Mouse (Mus musculus): ENCODE results near the gene Tbc1d19. TPM values are rescaled to one million over a fixed set of nuclear protein-coding genes. Genes with fewer than 3 reads are reported as not detected.

Gene Tbc1d19
- polyA plus RNA-seq, 2 experiments = 36.1 to 49.0 TPM

DNA sequence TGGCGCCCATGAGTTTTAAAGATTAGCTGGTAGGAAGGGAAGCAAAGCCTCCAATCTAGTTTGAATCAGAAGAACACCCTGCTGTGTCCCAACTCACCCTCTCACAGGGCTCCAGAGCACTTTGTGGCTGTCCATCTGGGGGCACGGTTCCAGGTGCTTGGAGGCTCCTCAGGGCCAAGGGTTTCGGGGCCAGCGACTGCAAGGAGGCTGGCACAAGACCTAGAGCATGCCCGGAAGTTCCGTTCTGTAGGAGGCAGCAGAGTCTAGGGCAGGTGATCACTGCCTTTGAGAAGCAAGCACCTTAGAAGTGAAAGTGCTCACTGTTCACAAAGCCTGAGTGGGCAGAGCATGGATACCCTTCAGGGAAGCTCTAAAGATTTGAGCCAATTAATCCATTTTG is 120.4 kb downstream of the Tbc1d19 start:
- H3K4me3 ChIP-seq (replicated peaks; ENCODE audit: low read length) = no peak overlapping the region
- DNase-seq (ENCODE audit: low spot score) = no peak
- H3K36me3 ChIP-seq (ENCODE audit: control insufficient read depth, insufficient read depth, low read length) = no peaks in the 10 kb centered on the region
- no peak overlapping the region for H3K9ac ChIP-seq (ENCODE audit: low read depth, low read length, severe bottlenecking)
- no peak for ATAC-seq (ENCODE audit: low FRiP score, low read depth)
- H3K27me3 ChIP-seq (ENCODE audit: control insufficient read depth, insufficient read depth, low read length) = no peaks in the 10 kb centered on the region
- H3K27ac ChIP-seq (replicated peaks; ENCODE audit: low read depth, low read length) = no peak overlapping the region
- no peaks in the 10 kb centered on the region for H3K9me3 ChIP-seq (ENCODE audit: control insufficient read depth, low read length)
- H3K4me1 ChIP-seq (ENCODE audit: control insufficient read depth, insufficient read depth, low read length) = no peaks in the 10 kb centered on the region
- WGBS = 81% methylated on average over 6 of the region's 6 CpGs
- H3K4me2 ChIP-seq (replicated peaks; ENCODE audit: low read depth, low read length, severe bottlenecking) = no peak overlapping the region
- no peak for TF ChIP-seq POLR2A (IDR thresholded peaks at IDR 0.05; ENCODE audit: borderline replicate concordance, extremely low read depth, insufficient read depth, insufficient read length)

DNA sequence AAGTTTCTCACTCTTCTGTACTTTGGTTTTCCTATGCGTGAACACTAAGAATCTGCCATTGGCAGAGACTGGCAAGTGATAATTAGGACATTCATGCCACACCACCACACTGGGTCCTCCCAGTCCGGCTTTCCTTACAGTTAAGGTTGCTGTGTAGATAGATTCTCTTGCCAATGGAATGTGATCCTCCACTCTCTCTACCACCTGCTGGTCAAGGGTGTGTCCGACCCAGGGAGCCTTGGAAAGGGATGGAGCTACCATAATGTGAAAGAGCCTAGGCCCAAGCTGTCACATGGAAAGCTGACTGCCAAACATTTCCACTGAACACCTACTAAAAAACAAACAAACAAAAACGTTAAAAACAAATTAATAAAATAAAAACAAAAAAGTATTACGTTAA is 121.6 kb downstream of the Tbc1d19 start:
- TF ChIP-seq POLR2A (IDR thresholded peaks at IDR 0.05; ENCODE audit: borderline replicate concordance, extremely low read depth, insufficient read depth, insufficient read length) = no peak
- ATAC-seq (ENCODE audit: low FRiP score, low read depth) (no peak), DNase-seq (ENCODE audit: low spot score) (no peak)
- Histone ChIP-seq H3K4me2 (replicated peaks; ENCODE audit: low read depth, low read length, severe bottlenecking) (no peak overlapping the region), H3K4me1 (ENCODE audit: control insufficient read depth, insufficient read depth, low read length) (no peaks in the 10 kb centered on the region), H3K27me3 (ENCODE audit: control insufficient read depth, insufficient read depth, low read length) (no peaks in the 10 kb centered on the region), H3K27ac (replicated peaks; ENCODE audit: low read depth, low read length) (no peak overlapping the region), H3K36me3 (ENCODE audit: control insufficient read depth, insufficient read depth, low read length) (no peaks in the 10 kb centered on the region), H3K9ac (ENCODE audit: low read depth, low read length, severe bottlenecking) (no peak overlapping the region), H3K4me3 (replicated peaks; ENCODE audit: low read length) (no peak overlapping the region), H3K9me3 (ENCODE audit: control insufficient read depth, low read length) (no peaks in the 10 kb centered on the region)
- WGBS = 74% methylated on average over 5 of the region's 5 CpGs

- Histone ChIP-seq H3K9ac (ENCODE audit: low read depth, low read length, severe bottlenecking) (no peak overlapping the region), H3K4me1 (ENCODE audit: control insufficient read depth, insufficient read depth, low read length) (no peaks in the 10 kb centered on the region), H3K36me3 (ENCODE audit: control insufficient read depth, insufficient read depth, low read length) (no peaks in the 10 kb centered on the region), H3K9me3 (ENCODE audit: control insufficient read depth, low read length) (no peaks in the 10 kb centered on the region), H3K4me2 (replicated peaks; ENCODE audit: low read depth, low read length, severe bottlenecking) (no peak overlapping the region), H3K27me3 (ENCODE audit: control insufficient read depth, insufficient read depth, low read length) (no peaks in the 10 kb centered on the region), H3K4me3 (replicated peaks; ENCODE audit: low read length) (no peak overlapping the region), H3K27ac (replicated peaks; ENCODE audit: low read depth, low read length) (no peak overlapping the region)
- peak; percentile 44; the same call in 1 of the 2 replicates for ATAC-seq (ENCODE audit: low FRiP score, low read depth)
- WGBS = 57% methylated on average over 7 of the region's 7 CpGs
- peak; percentile 74 for DNase-seq (ENCODE audit: low spot score)
- no peak for TF ChIP-seq POLR2A (IDR thresholded peaks at IDR 0.05; ENCODE audit: borderline replicate concordance, extremely low read depth, insufficient read depth, insufficient read length)
Measured at GRCm38 (mm10) chr5:53933628-53934027, 124.2 kb downstream of the Tbc1d19 start.

- H3K9ac ChIP-seq (ENCODE audit: low read depth, low read length, severe bottlenecking) = no peak overlapping the region
- ATAC-seq (ENCODE audit: low FRiP score, low read depth) (no peak), DNase-seq (ENCODE audit: low spot score) (no peak)
- no peak overlapping the region for H3K4me2 ChIP-seq (replicated peaks; ENCODE audit: low read depth, low read length, severe bottlenecking)
- H3K4me1 ChIP-seq (ENCODE audit: control insufficient read depth, insufficient read depth, low read length) = no peaks in the 10 kb centered on the region
- no peaks in the 10 kb centered on the region for H3K27me3 ChIP-seq (ENCODE audit: control insufficient read depth, insufficient read depth, low read length)
- H3K36me3 ChIP-seq (ENCODE audit: control insufficient read depth, insufficient read depth, low read length) = no peaks in the 10 kb centered on the region
- no peak overlapping the region for H3K27ac ChIP-seq (replicated peaks; ENCODE audit: low read depth, low read length)
- no peak overlapping the region for H3K4me3 ChIP-seq (replicated peaks; ENCODE audit: low read length)
- WGBS = 96% methylated on average over 2 of the region's 2 CpGs
- no peaks in the 10 kb centered on the region for H3K9me3 ChIP-seq (ENCODE audit: control insufficient read depth, low read length)
- no peak for TF ChIP-seq POLR2A (IDR thresholded peaks at IDR 0.05; ENCODE audit: borderline replicate concordance, extremely low read depth, insufficient read depth, insufficient read length)
Measured at GRCm38 (mm10) chr5:53934040-53934439, 124.6 kb downstream of the Tbc1d19 start.

- ATAC-seq (ENCODE audit: low FRiP score, low read depth) (no peak), DNase-seq (ENCODE audit: low spot score) (no peak)
- no peaks in the 10 kb centered on the region for H3K36me3 ChIP-seq (ENCODE audit: control insufficient read depth, insufficient read depth, low read length)
- TF ChIP-seq POLR2A (IDR thresholded peaks at IDR 0.05; ENCODE audit: borderline replicate concordance, extremely low read depth, insufficient read depth, insufficient read length) = no peak
- no peak overlapping the region for H3K27ac ChIP-seq (replicated peaks; ENCODE audit: low read depth, low read length)
- H3K27me3 ChIP-seq (ENCODE audit: control insufficient read depth, insufficient read depth, low read length) = no peaks in the 10 kb centered on the region
- H3K9me3 ChIP-seq (ENCODE audit: control insufficient read depth, low read length) = no peaks in the 10 kb centered on the region
- no peaks in the 10 kb centered on the region for H3K4me1 ChIP-seq (ENCODE audit: control insufficient read depth, insufficient read depth, low read length)
- no peak overlapping the region for H3K4me2 ChIP-seq (replicated peaks; ENCODE audit: low read depth, low read length, severe bottlenecking)
- H3K9ac ChIP-seq (ENCODE audit: low read depth, low read length, severe bottlenecking) = no peak overlapping the region
- no peak overlapping the region for H3K4me3 ChIP-seq (replicated peaks; ENCODE audit: low read length)
- 92% methylated on average over 1 of the region's 1 CpGs for WGBS
Measured at GRCm38 (mm10) chr5:53934826-53935225, 125.4 kb downstream of the Tbc1d19 start.

DNA sequence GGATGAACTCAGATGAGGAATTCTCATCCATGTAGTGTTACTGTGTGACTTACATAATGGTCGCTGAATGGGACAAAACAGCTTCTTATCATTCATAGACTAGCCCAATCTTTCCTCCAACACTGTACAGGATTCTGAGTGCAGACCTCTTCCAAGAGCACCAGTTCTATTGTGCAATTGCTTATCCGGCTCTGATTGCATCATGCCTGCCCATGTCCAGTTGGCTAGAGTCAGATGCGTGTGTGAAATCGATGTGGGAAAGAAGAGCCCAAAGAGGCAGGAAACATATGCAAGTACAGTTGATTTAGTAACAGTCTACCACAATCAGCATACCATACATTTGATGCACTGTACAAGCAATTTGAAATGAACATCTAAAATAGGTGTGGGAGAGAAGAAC is 127.8 kb downstream of the Tbc1d19 start:
- Histone ChIP-seq H3K27me3 (ENCODE audit: control insufficient read depth, insufficient read depth, low read length) (no peaks in the 10 kb centered on the region), H3K27ac (replicated peaks; ENCODE audit: low read depth, low read length) (no peak overlapping the region), H3K4me1 (ENCODE audit: control insufficient read depth, insufficient read depth, low read length) (no peaks in the 10 kb centered on the region), H3K4me3 (replicated peaks; ENCODE audit: low read length) (no peak overlapping the region), H3K9me3 (ENCODE audit: control insufficient read depth, low read length) (no peaks in the 10 kb centered on the region), H3K36me3 (ENCODE audit: control insufficient read depth, insufficient read depth, low read length) (no peaks in the 10 kb centered on the region), H3K9ac (ENCODE audit: low read depth, low read length, severe bottlenecking) (no peak overlapping the region), H3K4me2 (replicated peaks; ENCODE audit: low read depth, low read length, severe bottlenecking) (no peak overlapping the region)
- ATAC-seq (ENCODE audit: low FRiP score, low read depth) (no peak), DNase-seq (ENCODE audit: low spot score) (no peak)
- 85% methylated on average over 4 of the region's 4 CpGs for WGBS
- TF ChIP-seq POLR2A (IDR thresholded peaks at IDR 0.05; ENCODE audit: borderline replicate concordance, extremely low read depth, insufficient read depth, insufficient read length) = no peak
